Mouse (Mus musculus) cerebellum, postnatal 4 days (tissue): ENCODE data around the gene Nhsl2.
"Not testable (repeated sequence)": the region's sequence is repeated elsewhere in the genome, so short reads cannot be mapped to it uniquely, and the experiment has no call there.

ENCODE experiments used
- DNase-seq, 2 experiments: peaks; one replicate each; pipeline ENCODE4 v3.0.0; 2022; ENCODE audit warnings: low spot score in 2 of 2, mixed read lengths in 1 of 2

Gene Nhsl2

GRCm38 (mm10) chrX:101849281-101849821 is at the start of gene Nhsl2:
TSS of gene Nhsl2 (plus strand) at chrX:101849385.
- peak in 1 of 2 experiments; percentile 13 for DNase-seq

DNA sequence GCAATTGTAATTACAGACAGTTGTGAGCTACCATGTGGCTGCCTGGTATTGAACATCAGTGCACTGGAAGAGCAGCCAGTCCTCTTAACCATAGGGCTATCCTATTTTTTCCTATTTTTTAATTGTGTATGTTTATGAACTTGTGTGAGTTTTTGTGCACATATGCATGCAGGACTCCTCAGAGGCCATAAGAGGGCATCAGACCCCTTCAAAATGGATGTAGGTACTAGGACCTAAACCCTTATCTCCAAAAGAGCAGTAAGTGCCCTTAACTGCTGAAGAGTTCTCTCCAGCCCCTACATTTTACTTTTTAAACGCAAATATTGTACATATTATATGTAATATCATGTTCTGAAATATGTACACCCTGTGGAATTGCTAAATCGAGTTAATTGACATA is 43.7 kb upstream of the Nhsl2 start:
- DNase-seq = no peak

GRCm38 (mm10) chrX:101811750-101812149 is 37.4 kb upstream of the Nhsl2 start:
- DNase-seq = no peak

- no peak for DNase-seq
Observed at GRCm38 (mm10) chrX:101819163-101819562, 30.0 kb upstream of the Nhsl2 start.

GRCm38 (mm10) chrX:101819980-101820379 is 29.2 kb upstream of the Nhsl2 start:
- DNase-seq = not testable (repeated sequence)

GRCm38 (mm10) chrX:101847191-101847795 is 1.9 kb upstream of the Nhsl2 start:
- no peak for DNase-seq

DNA sequence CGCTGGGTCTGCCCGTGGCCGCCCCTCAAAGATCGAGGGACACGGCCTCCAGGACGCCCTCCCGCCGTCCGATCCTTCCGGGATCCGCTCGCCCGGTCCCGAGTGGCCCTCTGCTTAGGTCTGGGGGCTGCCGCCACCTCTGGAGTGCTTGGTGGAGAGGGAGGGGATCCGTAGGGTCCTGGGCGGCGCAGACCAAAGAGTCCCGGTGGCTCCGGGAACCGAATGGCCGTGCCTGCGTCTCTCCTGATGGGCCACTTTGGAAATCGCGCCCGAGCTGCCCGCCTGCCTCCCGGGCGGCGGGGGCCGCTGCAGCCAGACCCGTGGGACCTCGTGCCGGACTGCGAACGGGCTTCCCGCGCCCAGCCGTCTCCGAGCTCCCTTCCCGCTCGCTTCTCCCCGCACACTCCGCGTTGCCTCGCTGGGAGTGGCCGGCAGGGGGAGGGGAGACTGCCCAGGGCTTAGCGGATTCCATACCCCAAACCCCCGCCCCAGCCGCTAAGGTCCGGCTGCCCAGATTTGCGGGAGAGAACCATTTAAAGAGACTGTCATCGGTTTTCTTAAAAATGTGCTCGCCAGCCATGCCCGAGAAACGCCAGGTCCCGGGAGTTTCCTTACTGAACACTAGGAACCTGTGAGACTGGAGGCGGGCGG is 841 bp downstream of the Nhsl2 start:
- DNase-seq = peak in 1 of 2 experiments; percentile 5

- DNase-seq = no peak
Observed at GRCm38 (mm10) chrX:101851566-101852354, 2.6 kb downstream of the Nhsl2 start.

- DNase-seq = no peak
Observed at GRCm38 (mm10) chrX:101863666-101864378, 14.6 kb downstream of the Nhsl2 start.

DNA sequence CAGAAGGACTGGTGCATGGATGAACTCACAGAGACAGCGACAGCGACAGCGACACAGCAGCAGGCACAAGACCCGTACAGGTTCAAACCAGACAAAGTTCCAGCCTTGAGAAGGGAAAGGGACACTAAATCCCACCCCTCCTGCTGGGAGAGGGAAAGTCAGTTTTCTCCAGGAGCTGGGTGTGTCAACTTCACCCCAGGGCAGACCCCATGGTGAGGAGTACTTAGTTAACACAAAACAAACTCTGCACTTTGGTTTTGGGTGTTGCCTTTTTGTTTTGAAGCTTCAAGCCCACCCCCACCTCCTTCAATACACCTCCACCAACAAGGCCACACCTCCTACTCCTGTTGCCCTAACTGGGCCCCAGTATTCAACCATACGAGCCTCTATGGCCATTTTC is 15.6 kb downstream of the Nhsl2 start:
- DNase-seq = no peak

DNA sequence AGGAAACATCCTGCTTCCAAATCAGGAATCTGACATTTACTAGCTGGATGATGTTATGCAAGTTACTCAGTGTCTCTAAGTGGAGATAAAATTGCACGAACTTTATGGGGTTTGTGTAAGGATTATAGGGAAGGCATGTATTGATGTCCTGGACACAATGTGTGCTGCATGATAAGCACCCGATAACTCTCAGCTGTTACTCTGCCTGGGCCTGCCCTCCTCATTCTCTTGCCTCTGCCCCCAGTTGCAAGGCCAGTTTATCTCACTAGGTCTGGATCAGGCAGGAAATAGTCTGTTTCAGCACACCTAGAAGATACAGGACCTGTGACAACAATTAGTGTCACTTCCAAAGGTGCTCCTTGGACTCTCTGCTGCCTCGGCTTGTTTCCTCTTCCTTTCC is 25.0 kb downstream of the Nhsl2 start:
- DNase-seq = no peak

GRCm38 (mm10) chrX:101874901-101875300 is 25.7 kb downstream of the Nhsl2 start:
- DNase-seq = no peak

DNA sequence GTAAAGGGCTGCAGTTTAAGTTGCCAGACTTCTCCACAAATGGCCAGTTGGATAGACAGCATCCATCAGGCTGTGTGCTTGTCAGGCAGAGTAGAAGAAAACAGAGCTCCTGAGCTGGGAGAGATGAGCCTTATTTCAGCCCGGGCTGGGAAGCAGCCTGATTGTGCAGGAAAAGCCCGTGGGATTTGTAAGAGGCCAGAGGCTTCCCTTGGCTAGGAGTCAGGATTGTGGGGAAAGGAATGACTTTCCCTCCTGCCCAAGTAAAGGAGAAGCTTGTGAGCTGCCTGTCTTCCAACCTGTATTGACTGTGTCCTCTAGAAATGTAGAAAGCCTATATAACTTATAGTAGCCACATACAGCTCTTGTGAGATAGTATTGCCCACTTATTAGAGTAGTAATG is 27.0 kb downstream of the Nhsl2 start:
- no peak for DNase-seq

DNA sequence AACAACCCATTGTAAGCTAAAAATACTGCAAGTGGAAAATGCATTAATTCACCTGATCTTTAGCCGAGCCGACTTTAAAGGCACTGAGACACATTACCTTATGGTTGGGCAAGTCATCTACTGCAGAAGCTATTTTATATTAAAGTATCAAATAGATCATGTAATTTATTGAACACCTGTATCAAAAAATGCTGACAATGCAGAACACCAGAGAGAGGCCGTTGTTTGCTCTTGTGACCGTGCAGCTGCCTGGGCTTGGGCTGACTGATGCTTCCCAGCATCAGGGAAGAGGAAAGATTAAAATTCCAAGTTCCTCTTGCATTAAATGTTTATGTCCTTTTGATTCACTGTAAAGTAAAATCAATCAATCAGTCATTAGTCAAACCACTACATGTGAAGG is 28.7 kb downstream of the Nhsl2 start:
- DNase-seq = no peak

DNA sequence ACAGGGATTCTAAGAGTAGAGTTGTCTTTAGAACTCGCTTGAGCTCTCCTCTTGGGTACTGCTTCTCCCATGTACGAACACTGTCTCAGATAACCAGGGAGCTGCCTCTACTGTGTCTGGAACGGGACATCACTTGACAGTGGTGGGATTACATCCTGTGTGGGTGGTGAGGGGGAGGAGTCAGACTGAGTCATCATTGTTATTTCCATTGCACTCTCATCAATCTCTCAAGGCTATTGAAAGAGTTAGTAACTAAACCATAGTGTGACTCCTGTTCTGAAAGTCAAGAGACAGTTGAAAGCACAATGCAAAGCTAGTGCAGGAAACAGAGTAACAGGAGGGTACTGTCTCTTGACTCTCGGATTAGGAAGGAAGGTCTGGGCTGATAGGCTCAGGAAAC is 29.4 kb downstream of the Nhsl2 start:
- no peak for DNase-seq

DNA sequence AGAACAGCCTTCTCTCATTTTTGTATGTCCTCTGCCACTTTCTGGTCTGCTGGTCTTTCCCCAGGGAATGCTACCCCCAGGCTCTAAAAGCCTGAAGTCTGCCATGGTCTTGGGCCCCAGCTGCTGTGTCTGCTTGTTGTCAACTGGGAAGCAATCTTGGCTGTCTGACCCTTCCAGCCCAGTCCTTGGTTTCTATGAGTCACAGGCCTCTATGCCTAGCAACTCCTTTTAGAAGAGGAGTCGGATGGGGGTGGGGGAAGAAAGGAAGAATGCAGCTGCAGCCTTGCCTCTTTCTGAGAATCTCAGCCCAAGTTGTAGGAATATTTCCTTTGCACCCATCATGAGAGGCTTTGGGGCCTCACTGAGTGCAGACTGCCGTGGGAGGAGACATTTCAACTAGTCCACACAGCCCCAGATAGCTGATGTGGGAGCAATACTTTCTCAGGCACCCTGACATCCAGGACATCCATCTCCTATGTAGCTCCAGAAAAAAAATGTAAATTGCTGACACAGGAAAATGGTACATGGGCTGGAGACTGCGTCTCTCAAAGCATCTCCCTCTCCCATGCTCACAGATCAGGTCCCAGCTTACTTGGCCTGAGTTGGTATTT is 33.1 kb downstream of the Nhsl2 start:
- no peak for DNase-seq

GRCm38 (mm10) chrX:101889384-101889783 is 40.2 kb downstream of the Nhsl2 start:
- no peak for DNase-seq

- peak in 1 of 2 experiments; percentile 15 for DNase-seq
Observed at GRCm38 (mm10) chrX:101889813-101890469, 40.8 kb downstream of the Nhsl2 start.

DNA sequence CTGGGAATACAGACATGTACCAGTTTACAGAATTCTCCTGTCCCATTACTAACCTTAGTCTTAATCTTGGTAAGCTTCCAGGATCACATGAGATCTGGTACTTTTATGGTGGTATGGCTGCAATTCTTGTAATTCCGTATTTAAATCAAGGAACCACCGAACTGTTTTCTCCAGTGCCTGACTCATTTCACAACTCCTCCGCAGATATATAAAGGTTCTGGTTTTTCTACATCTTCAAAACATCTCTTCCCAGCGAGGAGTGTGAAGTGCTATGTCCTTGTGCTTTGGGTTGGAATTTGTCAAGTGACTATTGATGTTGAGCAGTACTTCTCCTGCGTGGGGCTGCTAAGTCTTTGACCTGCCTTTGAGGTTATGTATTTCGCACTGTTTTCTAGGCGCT is 44.6 kb downstream of the Nhsl2 start:
- no peak for DNase-seq

GRCm38 (mm10) chrX:101898341-101898740 is 49.2 kb downstream of the Nhsl2 start:
- peak in 1 of 2 experiments; percentile 32 for DNase-seq
